Mouse (Mus musculus) megakaryocyte-erythroid progenitor cell, adult 5-6 weeks (primary cell): ENCODE results near the gene Gm21836. TPM values are rescaled to one million over a fixed set of nuclear protein-coding genes. Genes with fewer than 3 reads are reported as not detected.
"Not testable (repeated sequence)": the region's sequence is repeated elsewhere in the genome, so short reads cannot be mapped to it uniquely, and the experiment has no call there.

Experiments
- ATAC-seq: replicated peaks from 2 replicates; pipeline ENCODE4 v1.8.0; 2016; ENCODE audit warnings: mild to moderate bottlenecking, inconsistent platforms; ENCODE audit not compliant: severe bottlenecking, poor library complexity, low FRiP score, low TSS enrichment
- total RNA-seq, 2 experiments: library from RNA; stranded (forward) in 1 of 2; stranded (reverse) in 1 of 2; fragments of 200-1000, 215-1000 nt in 1 of 2; fragments of >200 nt in 1 of 2; fragmentation: Nextera tagmentation in 1 of 2; gene quantifications; 2 replicates each; pipeline ENCODE4 v1.2.3; 2014 to 2017

The Gm21836 gene
- total RNA-seq (2014; fragmentation: Nextera tagmentation) (not detected in 2 replicates), total RNA-seq (2017) (not detected in 2 replicates)

GRCm38 (mm10) chr9:124493693-124494092, at the start of gene Gm21836:
Gm21836 (minus strand) TSS chr9:124493793.
- not testable (repeated sequence) for ATAC-seq

GRCm38 (mm10) chr9:124480361-124480980, 13.1 kb downstream of the Gm21836 start:
- not testable (repeated sequence) for ATAC-seq

- no peak for ATAC-seq
Observed at GRCm38 (mm10) chr9:124478081-124478480, 15.5 kb downstream of the Gm21836 start.

- peak; percentile 69 for ATAC-seq
Observed at GRCm38 (mm10) chr9:124476096-124476902, 17.3 kb downstream of the Gm21836 start, which contains the start of gene Ppp2r3d. Ppp2r3d (minus strand) TSS chr9:124476898.

GRCm38 (mm10) chr9:124475689-124476088, 17.9 kb downstream of the Gm21836 start:
- peak; percentile 31; the same call in 1 of the 2 replicates for ATAC-seq

GRCm38 (mm10) chr9:124456572-124456971, 37.0 kb downstream of the Gm21836 start:
- peak; percentile 92 for ATAC-seq

Other genes starting within 250 kb of the Gm21836 start
- gene 2010315B03Rik, start 181.1 kb downstream of the Gm21836 start, total RNA-seq (2014; fragmentation: Nextera tagmentation): 10.1 and 18.4 TPM in 2 replicates
- gene 2010315B03Rik, start 181.1 kb downstream of the Gm21836 start, total RNA-seq (2017): 11.7 and 25.2 TPM in 2 replicates
- gene Ppp2r3d, start 16.9 kb downstream of the Gm21836 start, total RNA-seq (2014; fragmentation: Nextera tagmentation): 46.3 and 63.5 TPM in 2 replicates
- gene Ppp2r3d, start 16.9 kb downstream of the Gm21836 start, total RNA-seq (2017): 9.3 and 9.6 TPM in 2 replicates